8 mouse cellular contexts compared by ENCODE assay signal in genomic region chrX:113185230-113185985, GRCm38 (mm10). TPM values are rescaled to one million over a fixed set of nuclear protein-coding genes. Genes with fewer than 3 reads are reported as not detected.
DNase-seq lines count a peak whose midpoint lies in the region; ATAC-seq lines count a peak whose summit lies in the region.

Chm (minus strand) TSS chrX:113185517.

- intact Hi-C loops in left cerebral cortex, postnatal 25 days (cut with DNase I): no loop called here

- ATAC-seq in intestine, embryonic 16.5 days: peak; percentile 97

- H3K9me3 ChIP-seq in intestine, embryonic 16.5 days (ENCODE audit: control insufficient read depth, low read length): no peaks in the 10 kb centered on the region

- H3K27ac ChIP-seq in intestine, embryonic 16.5 days (ENCODE audit: low read length): 0 out of 2 replicates have a peak within 1 kb of the TSS, but pooled peaks have one; percentile 34

- H3K36me3 ChIP-seq in intestine, embryonic 16.5 days (ENCODE audit: control insufficient read depth, insufficient read depth, low read length): no peaks in the 10 kb centered on the region

- H3K4me1 ChIP-seq in intestine, embryonic 16.5 days (ENCODE audit: control insufficient read depth, insufficient read depth, low read length): no peaks in the 10 kb centered on the region

- H3K4me2 ChIP-seq in intestine, embryonic 16.5 days (ENCODE audit: low read depth, low read length): peak within 1 kb of the TSS; percentile 37

- H3K27me3 ChIP-seq in intestine, embryonic 16.5 days (replicated peaks; ENCODE audit: control insufficient read depth, insufficient read depth, low read length): no peaks in the 10 kb centered on the region

- H3K9ac ChIP-seq in intestine, embryonic 16.5 days (ENCODE audit: low read depth, low read length): peak within 1 kb of the TSS; percentile 56

- H3K4me3 ChIP-seq in intestine, embryonic 16.5 days (ENCODE audit: low read length): peak within 1 kb of the TSS; percentile 55

- WGBS in intestine, embryonic 16.5 days: 9% methylated on average over 21 of the region's 21 CpGs

- DNase-seq in 3134 (ENCODE audit: extremely low read depth, insufficient read length, low spot score): peak; percentile 60
- peak; percentile 19 for DNase-seq in adrenal gland, adult 8-10 months
- DNase-seq in embryo, embryonic 11.5 days (ENCODE audit: low read depth, low spot score): peak; percentile 43
- peak; percentile 34 for DNase-seq in gonadal fat pad, adult 2 months (ENCODE audit: low read depth)
- DNase-seq in left cerebral cortex, postnatal 25 days (ENCODE audit: low spot score in 2 of 2): peak; percentile 50 to 79
- peak; percentile 73 for DNase-seq in mesoderm, embryonic 11.5 days (ENCODE audit: low read depth, low spot score)
- DNase-seq in right cerebral cortex, postnatal 25 days: peak; percentile 47

RNA-seq across cellular contexts. Expression of gene Chm, which starts in this region (rescaled TPM):
- 10 to 100 TPM; 13.7 to 28.0 (median 20.6) TPM for total RNA-seq in adrenal gland, adult 8-10 months (2022)
- 1.4 and 2.4 TPM in 2 replicates for polyA plus RNA-seq in gonadal fat pad, adult 2 months (2012; rRNA removed)
- 9.5 and 10.6 TPM in 2 replicates for polyA plus RNA-seq in intestine, embryonic 16.5 days (2015; fragmentation: Nextera tagmentation; extraction: Ambion mirVana)
- 10 to 100 TPM; 37.2 to 40.5 TPM for total RNA-seq in left cerebral cortex, postnatal 25 days (2021)

Comparison
In these comparisons a context has a peak if more than half of its experiments do, and no peak if none do; other contexts are left out.
1. Peak in every context shown above with its lines: DNase-seq, ATAC-seq, H3K4me3 ChIP-seq and H3K27ac ChIP-seq.
2. DNase-seq: peak in every context shown above with its lines; median percentile 73 in mesoderm, embryonic 11.5 days; 64 in left cerebral cortex, postnatal 25 days; 60 in 3134; 47 in right cerebral cortex, postnatal 25 days; 43 in embryo, embryonic 11.5 days; 34 in gonadal fat pad, adult 2 months; 19 in adrenal gland, adult 8-10 months.